Mouse (Mus musculus) midbrain, embryonic 11.5 days (tissue): Measurements from ENCODE around the gene Ppdpf. TPM values are rescaled to one million over a fixed set of nuclear protein-coding genes. Genes with fewer than 3 reads are reported as not detected.

ENCODE experiments used
- ATAC-seq: fragments of 200-750 bp; cut with Nextera tagmentation; 2 replicates; pipeline ENCODE4 v1.8.0; 2017; ENCODE audit warnings: moderate TSS enrichment, moderate library complexity; ENCODE audit not compliant: low FRiP score
- DNase-seq: peaks from one replicate; pipeline ENCODE4 v3.0.0; 2015; ENCODE audit warnings: low spot score; ENCODE audit errors: missing footprints
- H3K27ac ChIP-seq: fragments of 300-500 bp; sonication (generic); 2 replicates; pipeline ENCODE4 v1.5.1; 2014; ENCODE audit warnings: low read depth, low read length
- H3K27me3 ChIP-seq: fragments of 300-500 bp; sonication (generic); 2 replicates; pipeline ENCODE4 v1.6.1; 2014; ENCODE audit warnings: mild to moderate bottlenecking, low read length, moderate library complexity, mixed read lengths; ENCODE audit not compliant: control insufficient read depth, insufficient read depth
- H3K36me3 ChIP-seq: fragments of 300-500 bp; sonication (generic); 2 replicates; pipeline ENCODE4 v1.6.1; 2014; ENCODE audit warnings: mild to moderate bottlenecking, low read length, moderate library complexity, mixed read lengths; ENCODE audit not compliant: control insufficient read depth, insufficient read depth
- H3K4me1 ChIP-seq: fragments of 300-500 bp; sonication (generic); 2 replicates; pipeline ENCODE4 v1.6.1; 2014; ENCODE audit warnings: low read length; ENCODE audit not compliant: control insufficient read depth, insufficient read depth
- H3K4me2 ChIP-seq: fragments of 300-500 bp; sonication (generic); 2 replicates; pipeline ENCODE4 v1.6.1; 2014; ENCODE audit warnings: mild to moderate bottlenecking, moderate library complexity
- H3K4me3 ChIP-seq: fragments of 300-500 bp; sonication (generic); 2 replicates; pipeline ENCODE4 v1.5.1; 2014; ENCODE audit warnings: low read depth, low read length
- H3K9ac ChIP-seq: fragments of 300-500 bp; sonication (generic); 2 replicates; pipeline ENCODE4 v1.6.1; 2014; ENCODE audit warnings: low read length
- H3K9me3 ChIP-seq: fragments of 300-500 bp; sonication (generic); 2 replicates; pipeline ENCODE4 v1.6.1; 2016; ENCODE audit warnings: low read length; ENCODE audit not compliant: control insufficient read depth
- whole genome bisulfite sequencing: fragments of 180-500 bp; shearing (Covaris S2); extraction: QIAGEN DNeasy Blood & Tissue Kit; methylation state at CpG from one replicate; pipeline ENCODE4 v1.1.7; 2014; 5-methylcytosine and 5-hydroxymethylcytosine counted together
- polyA plus RNA-seq: library from polyadenylated mRNA; unstranded; fragments of >200 nt; fragmentation: Nextera tagmentation; extraction: Ambion mirVana; gene quantifications from 2 replicates; pipeline ENCODE4 v1.2.1, GENCODE M21; 2014

Ppdpf gene
- polyA plus RNA-seq, 1 experiment from 2014 or later: 426 TPM

- Histone ChIP-seq H3K9me3 (no peaks in the 10 kb centered on the region), H3K27me3 (peaks cover 16% of the 10 kb centered on the region)
Measured at GRCm38 (mm10) chr2:181157716-181158302, 29.2 kb upstream of the Ppdpf start.

GRCm38 (mm10) chr2:181158471-181158870 lies 28.6 kb upstream of the Ppdpf start:
- no peak for DNase-seq
- H3K4me1 ChIP-seq: peaks cover 15% of the 10 kb centered on the region
- no peaks in the 10 kb centered on the region for H3K36me3 ChIP-seq
- H3K9ac ChIP-seq: no peak overlapping the region
- no peak for ATAC-seq
- no peak overlapping the region for H3K27ac ChIP-seq
- no peak overlapping the region for H3K4me3 ChIP-seq
- no peaks in the 10 kb centered on the region for H3K9me3 ChIP-seq
- WGBS: 95% methylated on average over 2 of the region's 2 CpGs
- peaks cover 16% of the 10 kb centered on the region for H3K27me3 ChIP-seq
- no peak overlapping the region for H3K4me2 ChIP-seq

More at GRCm38 (mm10) chr2:181157716-181158302, 29.2 kb upstream of the Ppdpf start:
- H3K9ac ChIP-seq: no peak overlapping the region
- H3K27ac ChIP-seq: no peak overlapping the region
- ATAC-seq: no peak
- H3K4me1 ChIP-seq: peaks cover 15% of the 10 kb centered on the region
- WGBS: 78% methylated on average over 6 of the region's 6 CpGs
- H3K36me3 ChIP-seq: no peaks in the 10 kb centered on the region
- H3K4me3 ChIP-seq: no peak overlapping the region
- H3K4me2 ChIP-seq: no peak overlapping the region
- DNase-seq: no peak

GRCm38 (mm10) chr2:181159091-181159514 lies 27.9 kb upstream of the Ppdpf start:
- no peak overlapping the region; the same call in 1 of the 2 replicates for H3K9ac ChIP-seq
- H3K9me3 ChIP-seq: no peaks in the 10 kb centered on the region
- peaks cover 15% of the 10 kb centered on the region for H3K4me1 ChIP-seq
- no peak for ATAC-seq
- no peak overlapping the region for H3K27ac ChIP-seq
- no peak for DNase-seq
- H3K4me3 ChIP-seq: no peak overlapping the region
- H3K36me3 ChIP-seq: no peaks in the 10 kb centered on the region
- H3K4me2 ChIP-seq: no peak overlapping the region
- 65% methylated on average over 7 of the region's 7 CpGs for WGBS
- peaks cover 16% of the 10 kb centered on the region for H3K27me3 ChIP-seq

- no peak overlapping the region for H3K4me2 ChIP-seq
- no peaks in the 10 kb centered on the region for H3K9me3 ChIP-seq
- H3K27ac ChIP-seq: no peak overlapping the region
- H3K4me3 ChIP-seq: no peak overlapping the region
- peaks cover 15% of the 10 kb centered on the region for H3K4me1 ChIP-seq
- ATAC-seq (peak; percentile 91), DNase-seq (peak; percentile 87)
- H3K36me3 ChIP-seq: no peaks in the 10 kb centered on the region
- peaks cover 16% of the 10 kb centered on the region for H3K27me3 ChIP-seq
- H3K9ac ChIP-seq: no peak overlapping the region; the same call in 1 of the 2 replicates
- WGBS: 0% methylated on average over 2 of the region's 2 CpGs
Measured at GRCm38 (mm10) chr2:181159771-181160170, 27.3 kb upstream of the Ppdpf start.

- peaks cover 15% of the 10 kb centered on the region for H3K4me1 ChIP-seq
- no peak overlapping the region for H3K27ac ChIP-seq
- H3K9ac ChIP-seq: no peak overlapping the region
- no peak overlapping the region for H3K4me3 ChIP-seq
- peaks cover 15% of the 10 kb centered on the region for H3K27me3 ChIP-seq
- ATAC-seq (no peak), DNase-seq (no peak)
- 74% methylated on average over 4 of the region's 4 CpGs for WGBS
- no peaks in the 10 kb centered on the region for H3K36me3 ChIP-seq
- no peaks in the 10 kb centered on the region for H3K9me3 ChIP-seq
- H3K4me2 ChIP-seq: no peak overlapping the region
Measured at GRCm38 (mm10) chr2:181160821-181161220, 26.2 kb upstream of the Ppdpf start.

GRCm38 (mm10) chr2:181166469-181166868 lies 20.6 kb upstream of the Ppdpf start:
- 88% methylated on average over 5 of the region's 5 CpGs for WGBS
- Histone ChIP-seq H3K4me3 (no peak overlapping the region), H3K4me2 (no peak overlapping the region), H3K27me3 (no peaks in the 10 kb centered on the region), H3K4me1 (no peaks in the 10 kb centered on the region), H3K36me3 (no peaks in the 10 kb centered on the region), H3K9me3 (no peaks in the 10 kb centered on the region; the same call in 1 of the 2 replicates), H3K27ac (no peak overlapping the region), H3K9ac (no peak overlapping the region)
- ATAC-seq (no peak), DNase-seq (no peak)

GRCm38 (mm10) chr2:181174646-181175045 lies 12.4 kb upstream of the Ppdpf start:
- H3K27ac ChIP-seq: no peak overlapping the region
- ATAC-seq: no peak

GRCm38 (mm10) chr2:181178015-181178414 lies 9.0 kb upstream of the Ppdpf start:
- no peak for ATAC-seq
- Histone ChIP-seq H3K27me3 (no peaks in the 10 kb centered on the region), H3K4me1 (no peaks in the 10 kb centered on the region), H3K9me3 (no peaks in the 10 kb centered on the region), H3K36me3 (no peaks in the 10 kb centered on the region), H3K4me3 (no peak overlapping the region), H3K9ac (no peak overlapping the region), H3K27ac (no peak overlapping the region), H3K4me2 (no peak overlapping the region)
- WGBS: 79% methylated on average over 3 of the region's 3 CpGs
- no peak for DNase-seq

More at GRCm38 (mm10) chr2:181174646-181175045, 12.4 kb upstream of the Ppdpf start:
- H3K4me2 ChIP-seq: no peak overlapping the region
- H3K4me3 ChIP-seq: no peak overlapping the region
- no peak overlapping the region for H3K9ac ChIP-seq
- no peaks in the 10 kb centered on the region for H3K36me3 ChIP-seq
- 85% methylated on average over 3 of the region's 3 CpGs for WGBS
- H3K9me3 ChIP-seq: no peaks in the 10 kb centered on the region; the same call in 1 of the 2 replicates
- H3K27me3 ChIP-seq: no peaks in the 10 kb centered on the region
- no peak for DNase-seq
- no peaks in the 10 kb centered on the region for H3K4me1 ChIP-seq

GRCm38 (mm10) chr2:181178471-181178870 lies 8.6 kb upstream of the Ppdpf start:
- H3K27me3 ChIP-seq: no peaks in the 10 kb centered on the region
- no peak overlapping the region for H3K9ac ChIP-seq
- H3K4me1 ChIP-seq: no peaks in the 10 kb centered on the region
- WGBS: 87% methylated on average over 5 of the region's 5 CpGs
- H3K4me3 ChIP-seq: no peak overlapping the region
- ATAC-seq (no peak), DNase-seq (no peak)
- no peaks in the 10 kb centered on the region for H3K36me3 ChIP-seq
- no peak overlapping the region for H3K27ac ChIP-seq
- no peaks in the 10 kb centered on the region for H3K9me3 ChIP-seq
- no peak overlapping the region for H3K4me2 ChIP-seq
